8 mouse cellular contexts compared by ENCODE assay signal in the genomic region with DNA sequence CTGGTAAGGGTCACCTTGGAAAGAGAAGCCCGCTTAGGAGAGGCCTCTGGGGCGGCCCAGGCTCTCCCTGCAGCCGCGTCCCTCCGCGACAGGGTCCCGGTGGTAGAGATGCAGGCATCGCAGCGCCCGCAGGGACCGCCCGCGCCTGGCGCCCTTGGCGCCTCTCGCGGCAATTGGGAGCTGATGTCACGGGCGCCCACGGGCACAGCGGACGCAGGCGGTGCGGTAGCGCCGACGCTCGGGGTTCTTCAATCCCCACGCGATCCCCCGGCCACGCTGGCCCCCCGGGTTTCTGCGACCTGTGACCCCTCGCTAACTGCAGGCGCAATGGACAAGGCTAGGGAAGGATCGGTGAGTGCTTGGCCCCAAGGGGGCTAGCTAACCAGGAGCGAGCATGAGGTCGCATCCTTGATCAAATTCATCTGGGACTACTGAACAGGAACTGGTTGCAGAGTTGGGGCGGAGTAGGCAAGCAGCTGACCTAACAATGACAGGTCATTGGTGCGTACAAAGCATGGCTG. TPM values are rescaled to one million over a fixed set of nuclear protein-coding genes. Genes with fewer than 3 reads are reported as not detected.
DNase-seq lines count a peak whose midpoint lies in the region; ATAC-seq and TF ChIP-seq lines count a peak whose summit lies in the region.

No protein-coding gene starts in this region.

- no peak for TF ChIP-seq CTCF in olfactory bulb, adult 2 months (IDR thresholded peaks at IDR 0.05; ENCODE audit: insufficient read depth, low read depth, low read length)

- no peaks in the 10 kb centered on the region for H3K9me3 ChIP-seq in embryonic facial prominence, embryonic 10.5 days
- H3K9me3 ChIP-seq in hindbrain, embryonic 10.5 days, result no peaks in the 10 kb centered on the region
- no peaks in the 10 kb centered on the region for H3K9me3 ChIP-seq in limb, embryonic 13.5 days

- peak; percentile 78 for TF ChIP-seq POLR2A in olfactory bulb, adult 2 months (IDR thresholded peaks at IDR 0.05; ENCODE audit: insufficient read depth, low read depth, low read length)

- peaks cover 15% of the 10 kb centered on the region for H3K27me3 ChIP-seq in embryonic facial prominence, embryonic 10.5 days (replicated peaks; ENCODE audit: low read depth, poor library complexity, severe bottlenecking)
- peaks cover 12% of the 10 kb centered on the region for H3K27me3 ChIP-seq in hindbrain, embryonic 10.5 days (ENCODE audit: insufficient read depth, poor library complexity, severe bottlenecking)
- no peaks in the 10 kb centered on the region for H3K27me3 ChIP-seq in limb, embryonic 13.5 days

- no peak for ATAC-seq in limb, embryonic 13.5 days (ENCODE audit: low FRiP score, low read depth)

- peak overlapping the region; percentile 70 for H3K4me2 ChIP-seq in limb, embryonic 13.5 days (replicated peaks)

- peak overlapping the region; percentile 53 for H3K4me3 ChIP-seq in embryonic facial prominence, embryonic 10.5 days
- peak overlapping the region; percentile 52 for H3K4me3 ChIP-seq in hindbrain, embryonic 10.5 days
- H3K4me3 ChIP-seq in limb, embryonic 13.5 days, result peak overlapping the region; percentile 37
- H3K4me3 ChIP-seq in olfactory bulb, adult 2 months (ENCODE audit: insufficient read depth, low read depth, low read length), result peak overlapping the region; percentile 53

- 2% methylated on average over 41 of the region's 41 CpGs for WGBS in embryonic facial prominence, embryonic 10.5 days
- 2% methylated on average over 41 of the region's 41 CpGs for WGBS in hindbrain, embryonic 10.5 days
- WGBS in limb, embryonic 13.5 days, result 5% methylated on average over 41 of the region's 41 CpGs
- WGBS in olfactory bulb, adult 2 months, result 3% methylated on average over 41 of the region's 41 CpGs

- H3K4me1 ChIP-seq in embryonic facial prominence, embryonic 10.5 days, result peaks cover 76% of the 10 kb centered on the region
- peaks cover 69% of the 10 kb centered on the region for H3K4me1 ChIP-seq in hindbrain, embryonic 10.5 days (replicated peaks)
- peaks cover 57% of the 10 kb centered on the region for H3K4me1 ChIP-seq in limb, embryonic 13.5 days
- peaks cover 26% of the 10 kb centered on the region for H3K4me1 ChIP-seq in olfactory bulb, adult 2 months (ENCODE audit: control insufficient read depth, insufficient read depth, low read length)

- peak overlapping the region; percentile 73 for H3K27ac ChIP-seq in embryonic facial prominence, embryonic 10.5 days (replicated peaks)
- peak overlapping the region; percentile 76 for H3K27ac ChIP-seq in hindbrain, embryonic 10.5 days
- 0 out of 2 replicates have a peak overlapping the region, but pooled peaks have one; percentile 15 for H3K27ac ChIP-seq in limb, embryonic 13.5 days
- peak overlapping the region; percentile 91 for H3K27ac ChIP-seq in olfactory bulb, adult 2 months (ENCODE audit: insufficient read depth, low read depth, low read length)

- peak overlapping the region; percentile 69 for H3K9ac ChIP-seq in limb, embryonic 13.5 days

- peak; percentile 36 for DNase-seq in kidney, adult 9 months
- DNase-seq in kidney, postnatal 14 days, result no peak
- DNase-seq in embryonic facial prominence, embryonic 10.5 days (ENCODE audit: low spot score), result peak; percentile 46
- peak; percentile 46 for DNase-seq in hindbrain, embryonic 10.5 days (ENCODE audit: low spot score)
- no peak for DNase-seq in ovary, adult 18-20 months (ENCODE audit: low spot score)
- DNase-seq in spleen, adult 18-20 months, result no peak

- H3K36me3 ChIP-seq in embryonic facial prominence, embryonic 10.5 days (replicated peaks), result peaks cover 25% of the 10 kb centered on the region
- peaks cover 20% of the 10 kb centered on the region for H3K36me3 ChIP-seq in hindbrain, embryonic 10.5 days
- H3K36me3 ChIP-seq in limb, embryonic 13.5 days, result peaks cover 36% of the 10 kb centered on the region

RNA-seq across cellular contexts. Expression of a gene that starts 7.0 kb away (rescaled TPM):
- polyA plus RNA-seq in embryonic facial prominence, embryonic 10.5 days (2016; fragmentation: Nextera tagmentation; extraction: Ambion mirVana), result 38.2 and 39.0 TPM in 2 replicates
- polyA plus RNA-seq in hindbrain, embryonic 10.5 days (2016; fragmentation: Nextera tagmentation; extraction: Ambion mirVana), result 40.5 and 46.4 TPM in 2 replicates
- 64.7 and 74.1 TPM in 2 replicates for polyA plus RNA-seq in limb, embryonic 13.5 days (2015; fragmentation: Nextera tagmentation; extraction: Ambion mirVana)
- polyA plus RNA-seq in olfactory bulb, adult 2 months (2012; ENCODE audit: insufficient read depth, insufficient read length, low replicate concordance, missing spikeins), result not detected in 2 replicates

RNA-seq across cellular contexts. Expression of a gene that starts 13.9 kb away (rescaled TPM):
- 10.2 and 11.2 TPM in 2 replicates for polyA plus RNA-seq in embryonic facial prominence, embryonic 10.5 days (2016; fragmentation: Nextera tagmentation; extraction: Ambion mirVana)
- 14.2 and 15.9 TPM in 2 replicates for polyA plus RNA-seq in hindbrain, embryonic 10.5 days (2016; fragmentation: Nextera tagmentation; extraction: Ambion mirVana)
- 6.9 and 7.4 TPM in 2 replicates for polyA plus RNA-seq in limb, embryonic 13.5 days (2015; fragmentation: Nextera tagmentation; extraction: Ambion mirVana)
- not detected in 2 replicates for polyA plus RNA-seq in olfactory bulb, adult 2 months (2012; ENCODE audit: insufficient read depth, insufficient read length, low replicate concordance, missing spikeins)

RNA-seq across cellular contexts. Expression of a gene that starts 13.9 kb away (rescaled TPM):
- polyA plus RNA-seq in embryonic facial prominence, embryonic 10.5 days (2016; fragmentation: Nextera tagmentation; extraction: Ambion mirVana), result 1.3 and 2.1 TPM in 2 replicates
- polyA plus RNA-seq in hindbrain, embryonic 10.5 days (2016; fragmentation: Nextera tagmentation; extraction: Ambion mirVana), result 3.1 and 6.0 TPM in 2 replicates
- polyA plus RNA-seq in limb, embryonic 13.5 days (2015; fragmentation: Nextera tagmentation; extraction: Ambion mirVana), result 3.7 and 3.8 TPM in 2 replicates
- not detected in 2 replicates for polyA plus RNA-seq in olfactory bulb, adult 2 months (2012; ENCODE audit: insufficient read depth, insufficient read length, low replicate concordance, missing spikeins)

RNA-seq across cellular contexts. Expression of a gene that starts 17.0 kb away (rescaled TPM):
- 18.6 and 20.2 TPM in 2 replicates for polyA plus RNA-seq in embryonic facial prominence, embryonic 10.5 days (2016; fragmentation: Nextera tagmentation; extraction: Ambion mirVana)
- 19.8 and 22.8 TPM in 2 replicates for polyA plus RNA-seq in hindbrain, embryonic 10.5 days (2016; fragmentation: Nextera tagmentation; extraction: Ambion mirVana)
- 12.4 and 12.8 TPM in 2 replicates for polyA plus RNA-seq in limb, embryonic 13.5 days (2015; fragmentation: Nextera tagmentation; extraction: Ambion mirVana)
- not detected in 2 replicates for polyA plus RNA-seq in olfactory bulb, adult 2 months (2012; ENCODE audit: insufficient read depth, insufficient read length, low replicate concordance, missing spikeins)

RNA-seq across cellular contexts. Expression of a gene that starts 20.9 kb away (rescaled TPM):
- polyA plus RNA-seq in embryonic facial prominence, embryonic 10.5 days (2016; fragmentation: Nextera tagmentation; extraction: Ambion mirVana), result 147 and 172 TPM in 2 replicates
- 157 and 245 TPM in 2 replicates for polyA plus RNA-seq in hindbrain, embryonic 10.5 days (2016; fragmentation: Nextera tagmentation; extraction: Ambion mirVana)
- 161 and 169 TPM in 2 replicates for polyA plus RNA-seq in limb, embryonic 13.5 days (2015; fragmentation: Nextera tagmentation; extraction: Ambion mirVana)
- polyA plus RNA-seq in olfactory bulb, adult 2 months (2012; ENCODE audit: insufficient read depth, insufficient read length, low replicate concordance, missing spikeins), result not detected in 2 replicates

Comparison
In these comparisons a context has a peak if more than half of its experiments do, and no peak if none do; other contexts are left out.
1. DNase-seq: peak in kidney, adult 9 months (single experiment), embryonic facial prominence, embryonic 10.5 days (single experiment) and hindbrain, embryonic 10.5 days (single experiment); none in kidney, postnatal 14 days (single experiment), ovary, adult 18-20 months (single experiment) and spleen, adult 18-20 months (0 of 2).
2. H3K27ac ChIP-seq: peak in every context shown above with its lines; median percentile 91 in olfactory bulb, adult 2 months; 76 in hindbrain, embryonic 10.5 days; 73 in embryonic facial prominence, embryonic 10.5 days; 15 in limb, embryonic 13.5 days.
3. RNA of a gene that starts 7.0 kb away (polyA plus RNA-seq): 64.7 to 74.1 TPM in limb, embryonic 13.5 days, 40.5 to 46.4 TPM in hindbrain, embryonic 10.5 days and 38.2 to 39.0 TPM in embryonic facial prominence, embryonic 10.5 days; not detected in olfactory bulb, adult 2 months; every median in the first group is over 10 times any median in the second.
4. Peak in every context shown above with its lines, with median percentiles within 50 percentile points of each other: H3K4me3 ChIP-seq.